Mouse (Mus musculus): ENCODE data around the gene Chsy1. TPM values are rescaled to one million over a fixed set of nuclear protein-coding genes. Genes with fewer than 3 reads are reported as not detected.

The Chsy1 gene
- total and polyA plus RNA-seq, 3 experiments, result 2.4 to 7.1 (median 4.6) TPM

- Histone ChIP-seq H3K36me3 (replicated peaks) (no peaks in the 10 kb centered on the region), H3K4me1 (ENCODE audit: insufficient read depth, low read depth, low read length) (peaks cover 36% of the 10 kb centered on the region)
- no peak for ATAC-seq (ENCODE audit: extremely low read depth, insufficient number of reproducible peaks, low FRiP score, poor library complexity, severe bottlenecking)
Measured at GRCm38 (mm10) chr7:66217011-66217410, 107.7 kb downstream of the Chsy1 start.

GRCm38 (mm10) chr7:66217531-66218094 is 108.3 kb downstream of the Chsy1 start:
- H3K9me3 ChIP-seq (replicated peaks), result no peaks in the 10 kb centered on the region

More at GRCm38 (mm10) chr7:66217011-66217410, 107.7 kb downstream of the Chsy1 start:
- Histone ChIP-seq H3K27me3 (ENCODE audit: insufficient read depth, low read length) (peaks cover 23% of the 10 kb centered on the region), H3K4me3 (ENCODE audit: low read depth, low read length) (no peak overlapping the region), H3K9me3 (replicated peaks) (no peaks in the 10 kb centered on the region)
- DNase-seq (ENCODE audit: low spot score), result no peak
- TF ChIP-seq GATA1 (IDR thresholded peaks at IDR 0.05; ENCODE audit: borderline replicate concordance, low read length) (no peak), GATA2 (IDR thresholded peaks at IDR 0.05; ENCODE audit: borderline replicate concordance, low read depth, low read length) (no peak), POLR2AphosphoS5 (IDR thresholded peaks at IDR 0.05; ENCODE audit: insufficient replicate concordance, low read depth, low read length) (no peak), CTCF (IDR thresholded peaks at IDR 0.05; ENCODE audit: low read depth, low read length) (no peak), TAL1 (conservative IDR thresholded peaks at IDR 0.05; ENCODE audit: low read depth, low read length) (no peak)

DNA sequence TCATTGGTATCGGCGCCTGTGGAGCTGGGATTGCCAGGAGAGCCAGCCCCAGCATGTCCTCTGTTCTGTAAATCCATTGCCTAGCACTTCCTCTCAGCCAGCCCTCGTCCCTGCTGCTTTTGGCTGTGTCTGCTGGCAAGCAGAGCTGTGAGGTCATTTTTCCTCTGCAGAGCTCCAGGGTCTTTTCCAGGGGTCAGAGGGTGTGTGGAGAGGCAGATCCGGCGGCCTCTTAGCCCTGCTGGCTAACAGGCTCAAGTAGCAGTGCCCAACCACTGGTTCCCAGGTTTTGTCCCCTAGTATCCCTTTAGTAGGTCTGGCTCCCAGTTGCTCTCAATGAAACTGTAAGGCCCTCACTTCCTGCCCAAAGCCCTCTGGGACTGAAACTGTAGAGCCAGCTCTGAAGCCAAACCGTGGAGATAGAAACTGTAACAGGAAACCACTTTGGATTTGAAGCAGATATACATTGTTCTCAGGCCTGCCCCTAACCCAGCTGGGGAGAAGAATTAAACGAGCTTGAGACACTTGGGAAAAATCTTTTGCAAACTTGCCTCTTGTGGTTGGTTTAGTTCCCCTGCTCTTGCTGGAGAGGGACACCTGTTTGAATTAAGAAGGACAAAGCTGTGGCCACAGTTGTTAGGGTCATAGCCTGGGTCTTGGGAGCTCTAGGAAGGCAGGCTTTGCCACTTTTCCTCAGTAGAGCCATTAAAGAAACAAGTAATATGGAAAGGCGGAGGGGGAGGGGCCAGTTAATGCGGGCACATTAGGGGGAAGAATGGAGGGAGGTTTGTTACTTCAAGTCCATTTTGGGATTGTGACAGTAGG is 109.1 kb downstream of the Chsy1 start:
- peaks cover 23% of the 10 kb centered on the region for H3K27me3 ChIP-seq (ENCODE audit: insufficient read depth, low read length)
- H3K9me3 ChIP-seq (replicated peaks), result no peaks in the 10 kb centered on the region
- no peaks in the 10 kb centered on the region for H3K36me3 ChIP-seq (replicated peaks)
- peaks cover 40% of the 10 kb centered on the region for H3K4me1 ChIP-seq (ENCODE audit: insufficient read depth, low read depth, low read length)
- TF ChIP-seq GATA2 (IDR thresholded peaks at IDR 0.05; ENCODE audit: borderline replicate concordance, low read depth, low read length), result no peak
- TF ChIP-seq CTCF (IDR thresholded peaks at IDR 0.05; ENCODE audit: low read depth, low read length), result no peak
- no peak for TF ChIP-seq POLR2AphosphoS5 (IDR thresholded peaks at IDR 0.05; ENCODE audit: insufficient replicate concordance, low read depth, low read length)
- TF ChIP-seq TAL1 (conservative IDR thresholded peaks at IDR 0.05; ENCODE audit: low read depth, low read length), result no peak
- no peak for TF ChIP-seq GATA1 (IDR thresholded peaks at IDR 0.05; ENCODE audit: borderline replicate concordance, low read length)
- ATAC-seq (ENCODE audit: extremely low read depth, insufficient number of reproducible peaks, low FRiP score, poor library complexity, severe bottlenecking) (no peak), DNase-seq (ENCODE audit: low spot score) (no peak)
- no peak overlapping the region for H3K4me3 ChIP-seq (ENCODE audit: low read depth, low read length)

More at GRCm38 (mm10) chr7:66217531-66218094, 108.3 kb downstream of the Chsy1 start:
- Histone ChIP-seq H3K36me3 (replicated peaks) (no peaks in the 10 kb centered on the region), H3K4me3 (ENCODE audit: low read depth, low read length) (no peak overlapping the region), H3K4me1 (ENCODE audit: insufficient read depth, low read depth, low read length) (peaks cover 40% of the 10 kb centered on the region), H3K27me3 (ENCODE audit: insufficient read depth, low read length) (peaks cover 23% of the 10 kb centered on the region)
- no peak for DNase-seq (ENCODE audit: low spot score)
- no peak for TF ChIP-seq CTCF (IDR thresholded peaks at IDR 0.05; ENCODE audit: low read depth, low read length)
- TF ChIP-seq POLR2AphosphoS5 (IDR thresholded peaks at IDR 0.05; ENCODE audit: insufficient replicate concordance, low read depth, low read length), result no peak
- TF ChIP-seq TAL1 (conservative IDR thresholded peaks at IDR 0.05; ENCODE audit: low read depth, low read length), result no peak
- no peak for TF ChIP-seq GATA2 (IDR thresholded peaks at IDR 0.05; ENCODE audit: borderline replicate concordance, low read depth, low read length)
- TF ChIP-seq GATA1 (IDR thresholded peaks at IDR 0.05; ENCODE audit: borderline replicate concordance, low read length), result no peak
- no peak for ATAC-seq (ENCODE audit: extremely low read depth, insufficient number of reproducible peaks, low FRiP score, poor library complexity, severe bottlenecking)

DNA sequence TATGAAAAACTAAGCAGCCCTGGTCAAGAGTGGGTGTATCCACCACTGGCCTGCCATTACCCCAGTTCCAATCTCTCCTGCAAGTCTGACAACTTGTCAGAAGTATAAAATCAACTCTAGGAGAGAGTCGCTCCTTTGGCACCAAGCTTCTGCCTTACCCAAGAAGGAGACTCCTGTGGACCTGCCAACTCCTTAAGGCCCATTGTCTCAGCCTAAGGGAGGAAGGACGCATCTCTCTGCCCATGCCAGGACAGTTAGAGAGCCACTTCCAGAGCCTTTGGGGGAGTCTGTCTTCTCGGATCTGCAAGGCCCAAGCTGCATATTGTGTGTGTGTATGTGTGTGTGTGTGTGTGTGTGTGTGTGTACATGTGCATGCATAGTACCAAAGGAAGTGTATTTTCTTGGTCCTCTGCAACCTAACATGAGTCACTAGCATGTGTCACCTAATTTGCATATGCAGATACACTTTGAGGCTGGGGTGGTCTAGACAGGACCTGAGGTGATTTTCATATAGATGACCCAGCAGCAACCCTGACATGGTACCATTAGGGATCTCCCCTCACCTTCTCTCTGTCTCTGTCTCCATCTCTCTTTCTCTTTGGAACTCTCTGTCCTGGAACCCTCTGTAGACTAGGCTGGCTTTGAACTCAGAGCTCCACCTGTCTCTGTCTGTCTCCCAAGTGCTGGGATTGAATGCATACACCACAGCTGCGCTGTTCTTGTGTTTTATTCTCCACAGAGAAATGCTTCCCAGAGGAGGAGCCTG is 109.9 kb downstream of the Chsy1 start:
- H3K36me3 ChIP-seq (replicated peaks), result no peaks in the 10 kb centered on the region
- no peak for DNase-seq (ENCODE audit: low spot score)
- peaks cover 39% of the 10 kb centered on the region for H3K4me1 ChIP-seq (ENCODE audit: insufficient read depth, low read depth, low read length)
- H3K9me3 ChIP-seq (replicated peaks), result no peaks in the 10 kb centered on the region
- TF ChIP-seq CTCF (IDR thresholded peaks at IDR 0.05; ENCODE audit: low read depth, low read length), result no peak
- TF ChIP-seq GATA1 (IDR thresholded peaks at IDR 0.05; ENCODE audit: borderline replicate concordance, low read length), result no peak
- no peak for ATAC-seq (ENCODE audit: extremely low read depth, insufficient number of reproducible peaks, low FRiP score, poor library complexity, severe bottlenecking)
- no peak overlapping the region for H3K4me3 ChIP-seq (ENCODE audit: low read depth, low read length)
- peaks cover 23% of the 10 kb centered on the region for H3K27me3 ChIP-seq (ENCODE audit: insufficient read depth, low read length)

- no peak for TF ChIP-seq TAL1 (conservative IDR thresholded peaks at IDR 0.05; ENCODE audit: low read depth, low read length)
- no peak for TF ChIP-seq POLR2AphosphoS5 (IDR thresholded peaks at IDR 0.05; ENCODE audit: insufficient replicate concordance, low read depth, low read length)
- TF ChIP-seq GATA1 (IDR thresholded peaks at IDR 0.05; ENCODE audit: borderline replicate concordance, low read length), result no peak
- no peak for TF ChIP-seq GATA2 (IDR thresholded peaks at IDR 0.05; ENCODE audit: borderline replicate concordance, low read depth, low read length)
- TF ChIP-seq CTCF (IDR thresholded peaks at IDR 0.05; ENCODE audit: low read depth, low read length), result no peak
- ATAC-seq (ENCODE audit: extremely low read depth, insufficient number of reproducible peaks, low FRiP score, poor library complexity, severe bottlenecking) (no peak), DNase-seq (ENCODE audit: low spot score) (no peak)
- Histone ChIP-seq H3K9me3 (replicated peaks) (no peaks in the 10 kb centered on the region), H3K4me1 (ENCODE audit: insufficient read depth, low read depth, low read length) (peaks cover 33% of the 10 kb centered on the region), H3K27me3 (ENCODE audit: insufficient read depth, low read length) (peaks cover 23% of the 10 kb centered on the region), H3K4me3 (ENCODE audit: low read depth, low read length) (no peak overlapping the region), H3K36me3 (replicated peaks) (no peaks in the 10 kb centered on the region)
Measured at GRCm38 (mm10) chr7:66219794-66220227, 110.5 kb downstream of the Chsy1 start.

DNA sequence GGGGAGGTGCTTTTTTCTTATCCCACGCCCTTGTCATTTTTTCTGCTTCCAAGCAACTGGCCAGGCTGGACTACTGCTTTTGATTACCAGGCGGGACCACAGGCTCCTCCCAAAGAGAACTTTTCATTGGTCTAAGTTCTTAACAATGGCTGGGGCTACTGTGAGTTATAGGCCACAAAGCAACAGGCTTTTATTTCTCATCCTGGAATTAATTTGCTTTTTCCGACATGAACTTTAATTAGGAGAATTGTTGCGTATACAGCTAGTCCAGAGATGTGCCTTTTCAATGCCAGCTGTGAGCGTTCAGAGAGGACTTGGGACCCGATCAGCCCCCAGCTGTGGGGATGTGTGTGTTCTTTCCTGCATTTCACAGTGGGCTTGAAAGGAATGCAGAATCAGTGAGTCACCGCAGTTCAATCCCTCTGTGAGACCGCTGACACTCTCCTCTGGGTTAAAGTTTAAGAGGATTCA is 113.3 kb downstream of the Chsy1 start:
- ATAC-seq (ENCODE audit: extremely low read depth, insufficient number of reproducible peaks, low FRiP score, poor library complexity, severe bottlenecking) (no peak), DNase-seq (ENCODE audit: low spot score) (no peak)
- Histone ChIP-seq H3K9me3 (replicated peaks) (no peaks in the 10 kb centered on the region), H3K4me1 (ENCODE audit: insufficient read depth, low read depth, low read length) (peaks cover 48% of the 10 kb centered on the region), H3K36me3 (replicated peaks) (no peaks in the 10 kb centered on the region), H3K4me3 (ENCODE audit: low read depth, low read length) (no peak overlapping the region), H3K27me3 (ENCODE audit: insufficient read depth, low read length) (peaks cover 11% of the 10 kb centered on the region)
- TF ChIP-seq CTCF (IDR thresholded peaks at IDR 0.05; ENCODE audit: low read depth, low read length), result no peak
- no peak for TF ChIP-seq TAL1 (conservative IDR thresholded peaks at IDR 0.05; ENCODE audit: low read depth, low read length)
- no peak for TF ChIP-seq POLR2AphosphoS5 (IDR thresholded peaks at IDR 0.05; ENCODE audit: insufficient replicate concordance, low read depth, low read length)
- no peak for TF ChIP-seq GATA2 (IDR thresholded peaks at IDR 0.05; ENCODE audit: borderline replicate concordance, low read depth, low read length)
- no peak for TF ChIP-seq GATA1 (IDR thresholded peaks at IDR 0.05; ENCODE audit: borderline replicate concordance, low read length)
